Comparison of ENCODE assay signal across 8 mouse cellular contexts in the genomic region with DNA sequence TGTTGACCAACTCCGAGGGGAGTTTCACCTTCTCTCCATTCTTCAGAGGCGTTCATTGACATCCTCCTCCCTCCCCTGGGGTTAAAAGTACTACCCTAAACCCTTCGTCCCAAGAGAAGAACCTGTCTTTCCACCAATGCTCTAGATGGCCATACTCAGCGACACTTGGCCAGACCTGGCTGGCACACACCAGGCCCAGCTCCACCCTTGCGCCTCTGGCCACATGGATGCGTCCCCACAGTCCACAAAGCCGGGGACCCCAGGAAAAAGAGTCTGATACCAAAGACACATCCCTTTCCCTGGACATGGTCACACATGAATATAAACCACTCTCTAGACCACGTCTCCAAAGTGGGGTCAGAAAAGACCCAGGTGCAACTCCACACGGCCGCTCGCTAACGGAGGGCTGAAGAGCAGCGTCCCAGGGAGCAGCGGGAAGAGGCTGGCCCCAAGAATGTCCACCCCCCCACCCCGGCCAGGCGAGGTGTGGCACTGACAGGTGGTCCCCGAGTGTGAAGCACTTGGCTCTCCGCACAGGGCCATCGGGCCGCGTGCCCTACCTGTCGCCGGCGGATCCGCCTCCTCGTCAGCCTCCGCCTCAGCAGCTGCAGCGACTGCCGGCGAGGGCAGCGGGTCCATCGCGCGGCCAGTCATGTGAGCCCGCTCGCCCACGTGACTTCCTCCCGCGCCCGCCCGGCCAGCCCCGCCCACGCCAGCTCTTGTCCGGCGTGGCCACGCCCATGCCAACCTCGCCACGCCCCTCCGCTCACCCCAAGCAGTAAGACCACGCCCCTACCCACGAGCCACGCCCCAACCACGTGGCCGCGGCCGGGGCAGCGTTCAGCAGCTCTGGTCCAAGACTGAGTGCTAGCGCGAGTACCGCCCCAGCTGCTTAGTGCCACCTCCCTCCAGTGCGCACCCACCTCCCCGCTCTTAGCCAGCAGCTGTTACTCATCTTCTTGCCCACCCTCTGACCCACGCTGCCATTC. TPM values are rescaled to one million over a fixed set of nuclear protein-coding genes. Genes with fewer than 3 reads are reported as not detected.
A peak's percentile ranks its signal among the peaks of the same experiment; 100 is the strongest.
DNase-seq lines count a peak whose midpoint lies in the region; ATAC-seq lines count a peak whose summit lies in the region.

A gene (minus strand): TSS at position 675 of the 989 bp plus-strand sequence.

- no peaks in the 10 kb centered on the region for H3K27me3 ChIP-seq in heart, embryonic 10.5 days (ENCODE audit: insufficient read depth, poor library complexity, severe bottlenecking)
- 0 out of 2 replicates have a peak, but pooled peaks cover 3% of the 10 kb centered on the region for H3K27me3 ChIP-seq in kidney, embryonic 15.5 days

- H3K36me3 ChIP-seq in heart, embryonic 10.5 days: no peaks in the 10 kb centered on the region
- H3K36me3 ChIP-seq in kidney, embryonic 15.5 days: no peaks in the 10 kb centered on the region

- peak within 1 kb of the TSS; percentile 90 for H3K27ac ChIP-seq in heart, embryonic 10.5 days
- H3K27ac ChIP-seq in kidney, embryonic 15.5 days: no peak within 1 kb of the TSS

- peak; percentile 95 for ATAC-seq in erythroblast, adult 5-6 weeks (replicated peaks; ENCODE audit: low FRiP score, poor library complexity, severe bottlenecking)
- peak; percentile 93 for ATAC-seq in kidney, embryonic 15.5 days (replicated peaks; ENCODE audit: low FRiP score)
- peak; percentile 95 for ATAC-seq in monocyte, adult 5-6 weeks (replicated peaks; ENCODE audit: insufficient number of reproducible peaks, low FRiP score, low TSS enrichment, poor library complexity, severe bottlenecking)

- peak within 1 kb of the TSS; percentile 93 for H3K4me2 ChIP-seq in kidney, embryonic 15.5 days

- under 1% methylated on average over 60 of the region's 63 CpGs for WGBS in heart, embryonic 10.5 days
- under 1% methylated on average over 63 of the region's 63 CpGs for WGBS in kidney, embryonic 15.5 days

- H3K4me3 ChIP-seq in heart, embryonic 10.5 days: peak within 1 kb of the TSS; percentile 87
- H3K4me3 ChIP-seq in kidney, embryonic 15.5 days (replicated peaks): peak within 1 kb of the TSS; percentile 60

- H3K9ac ChIP-seq in kidney, embryonic 15.5 days: peak within 1 kb of the TSS; percentile 60

- H3K9me3 ChIP-seq in heart, embryonic 10.5 days: no peaks in the 10 kb centered on the region
- H3K9me3 ChIP-seq in kidney, embryonic 15.5 days (replicated peaks): no peaks in the 10 kb centered on the region

- peak; percentile 97 to 98 for DNase-seq in B cell, adult 2 months
- DNase-seq in brain, adult 2 months (ENCODE audit: low read depth, low spot score): peak; percentile 95
- DNase-seq in heart, embryonic 10.5 days (ENCODE audit: low spot score): peak; percentile 99
- peak; percentile 99 for DNase-seq in liver
- peak; percentile 98 to 99 for DNase-seq in spleen, postnatal 4 days (ENCODE audit: low spot score in 2 of 2)

- H3K4me1 ChIP-seq in heart, embryonic 10.5 days: peaks cover 29% of the 10 kb centered on the region
- peaks cover 39% of the 10 kb centered on the region for H3K4me1 ChIP-seq in kidney, embryonic 15.5 days

RNA-seq across cellular contexts. Expression of the gene that starts here (rescaled TPM):
- total RNA-seq in erythroblast, adult 5-6 weeks (2015; ENCODE audit: low replicate concordance): 1.0 and 1.2 TPM in 2 replicates
- 0.94 and 1.7 TPM in 2 replicates for total RNA-seq in erythroblast, adult 5-6 weeks (2017; ENCODE audit: low replicate concordance)
- 19.2 and 20.1 TPM in 2 replicates for polyA plus RNA-seq in heart, embryonic 10.5 days (2016; fragmentation: Nextera tagmentation; extraction: Ambion mirVana)
- 25.3 and 27.0 TPM in 2 replicates for polyA plus RNA-seq in kidney, embryonic 15.5 days (2015; fragmentation: Nextera tagmentation; extraction: Ambion mirVana)
- total RNA-seq in monocyte, adult 5-6 weeks (2017): 11.6 to 20.9 TPM (median 12.9 TPM) in 3 replicates
